Mouse (Mus musculus) small intestine, adult 2 months (tissue): ENCODE data around the gene Gemin7.

Experiments used
- CTCF ChIP-seq: fragments of 200-500 bp; IDR thresholded peaks from 2 replicates; pipeline ENCODE4 v1.5.1; 2012; ENCODE audit warnings: low read depth, mild to moderate bottlenecking, control low read depth, inconsistent platforms, low read length, moderate library complexity, mixed read lengths; ENCODE audit not compliant: insufficient replicate concordance, insufficient read length; ENCODE audit errors: extremely low read depth
- POLR2A ChIP-seq: fragments of 200-500 bp; IDR thresholded peaks from 2 replicates; pipeline ENCODE4 v1.6.1; 2012; ENCODE audit warnings: low read depth, mild to moderate bottlenecking, control low read depth, inconsistent platforms, low read length, moderate library complexity

GRCm38 (mm10) chr7:19517652-19518365 lies 59.6 kb downstream of the Gemin7 start, which contains the start of gene Nkpd1:
- TF ChIP-seq POLR2A (no peak), CTCF (peak; percentile 8; the same call in 1 of the 2 replicates)
